Mouse (Mus musculus): ENCODE results near the gene Gsap.

GRCm38 (mm10) chr5:21254731-21255525 is 68.9 kb downstream of the Gsap start:
- TF ChIP-seq POLR2A (IDR thresholded peaks at IDR 0.05; ENCODE audit: insufficient read depth, low read depth, low read length): no peak
- TF ChIP-seq CTCF (IDR thresholded peaks at IDR 0.05): no peak
- no peak for TF ChIP-seq EP300 (IDR thresholded peaks at IDR 0.05; ENCODE audit: insufficient read depth, low read depth, low read length)

All from heart, adult 2 months (tissue).